Mouse (Mus musculus) lung, postnatal 36 days (tissue): ENCODE measurements around the gene Iqsec3.

ENCODE experiments used
- DNase-seq: peaks from one replicate; pipeline ENCODE4 v3.0.0; 2022; ENCODE audit warnings: mixed read lengths

The Iqsec3 gene

DNA sequence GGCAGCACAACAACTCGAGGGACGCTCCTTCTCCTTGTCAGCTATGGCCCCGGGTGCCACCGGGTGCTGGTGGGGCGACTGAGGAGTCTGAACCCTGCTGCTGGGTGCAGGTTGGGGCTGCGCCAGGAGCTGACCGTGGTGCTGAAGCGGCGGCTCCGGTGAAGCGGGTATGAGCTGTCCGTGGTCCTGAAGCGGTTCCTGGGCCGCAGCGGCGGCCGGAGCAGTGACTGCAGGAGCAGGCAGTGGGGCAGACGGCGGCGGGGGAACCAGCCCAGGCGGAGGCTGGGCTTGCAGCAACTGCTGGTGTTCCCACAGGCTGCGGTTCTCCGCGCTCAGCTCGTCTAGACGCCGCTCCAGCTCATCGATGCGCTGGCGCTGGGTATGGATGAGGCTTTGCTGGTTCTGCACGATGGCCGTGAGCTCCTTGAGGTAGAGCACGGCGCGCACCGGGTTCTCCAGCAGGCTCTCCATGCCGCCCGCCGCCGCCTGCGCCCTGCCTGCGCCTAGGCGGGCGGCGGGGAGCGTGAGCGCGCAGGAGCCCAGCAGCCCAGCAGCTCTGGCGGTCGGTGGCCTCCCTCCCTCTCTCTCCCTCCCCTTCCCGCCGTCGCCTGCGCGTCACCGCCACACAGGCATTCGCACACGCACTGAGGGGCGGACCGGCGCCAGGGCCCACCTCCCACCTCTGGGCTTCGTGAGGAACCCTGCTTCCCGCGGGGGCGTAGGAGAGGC is at the start of gene Iqsec3:
Gene Iqsec3 (minus strand): TSS at position 586 of the 729 bp plus-strand sequence.
- peak; percentile 80 for DNase-seq

DNA sequence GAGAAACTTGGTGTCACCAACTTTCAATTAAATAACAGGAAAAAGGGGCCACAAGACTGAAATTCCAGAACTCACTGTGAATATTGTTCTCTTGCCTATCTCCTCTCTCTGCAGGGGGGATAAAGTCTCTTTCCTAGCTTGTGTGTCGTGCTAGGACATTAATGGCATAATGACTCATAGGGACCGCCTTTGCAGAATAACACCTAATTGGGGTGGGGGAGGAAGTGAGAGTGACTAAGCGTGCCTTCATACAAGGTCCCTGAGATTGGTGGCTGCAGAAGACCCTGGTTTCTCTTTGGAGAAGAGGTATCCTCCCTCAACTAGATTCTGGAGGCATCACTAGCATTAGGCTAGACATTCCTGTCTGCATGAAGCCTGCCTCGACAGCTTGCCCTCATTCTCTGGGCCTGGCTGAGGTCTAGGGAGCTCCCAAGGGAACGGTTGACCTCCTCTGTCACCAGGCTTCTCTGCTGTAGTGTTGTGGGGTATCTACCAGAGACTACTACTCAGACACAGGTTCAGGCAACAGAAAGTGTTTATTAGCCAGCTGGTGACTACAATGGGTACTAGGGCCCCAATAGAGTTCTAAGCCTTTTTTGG is 48.7 kb upstream of the Iqsec3 start:
- DNase-seq: no peak

DNA sequence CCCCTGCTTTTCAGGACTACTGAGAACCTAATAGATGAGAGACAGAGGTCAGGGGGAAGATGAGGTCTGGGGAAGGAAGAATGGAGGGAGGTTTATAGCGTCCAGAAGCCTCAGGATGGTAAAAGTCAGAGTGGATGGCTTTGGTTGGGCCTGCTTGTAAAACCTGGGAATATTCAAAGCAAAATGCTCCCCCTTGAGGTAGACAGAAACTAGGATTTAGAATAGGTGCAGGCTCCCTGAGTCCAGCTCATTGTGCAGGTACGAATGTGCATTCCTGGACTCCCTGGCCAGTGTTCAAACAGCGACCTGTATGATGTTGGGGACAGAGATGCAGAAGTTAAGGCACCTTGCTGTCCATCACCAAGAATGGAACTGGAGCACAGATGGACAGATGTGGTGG is 47.6 kb upstream of the Iqsec3 start:
- no peak for DNase-seq

DNA sequence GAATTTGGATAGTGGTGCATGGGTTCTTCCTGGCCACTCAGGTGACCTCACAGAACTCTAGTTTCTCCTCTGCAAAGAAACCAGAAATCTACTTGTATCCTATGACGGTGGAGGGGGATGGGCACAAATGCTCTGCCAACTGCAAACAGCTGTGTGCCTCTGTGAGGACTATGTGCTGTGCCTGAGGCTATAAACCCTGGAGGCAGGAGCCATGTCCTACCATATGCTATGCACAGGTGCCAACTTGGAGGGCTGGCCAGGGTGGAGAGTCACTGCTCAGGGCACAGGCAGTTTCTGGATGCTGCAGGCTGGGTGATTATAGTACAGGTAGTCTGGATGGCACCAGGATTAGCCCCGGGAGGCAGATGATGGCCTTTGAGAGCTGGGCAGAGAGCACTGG is 46.4 kb upstream of the Iqsec3 start:
- DNase-seq: no peak

DNA sequence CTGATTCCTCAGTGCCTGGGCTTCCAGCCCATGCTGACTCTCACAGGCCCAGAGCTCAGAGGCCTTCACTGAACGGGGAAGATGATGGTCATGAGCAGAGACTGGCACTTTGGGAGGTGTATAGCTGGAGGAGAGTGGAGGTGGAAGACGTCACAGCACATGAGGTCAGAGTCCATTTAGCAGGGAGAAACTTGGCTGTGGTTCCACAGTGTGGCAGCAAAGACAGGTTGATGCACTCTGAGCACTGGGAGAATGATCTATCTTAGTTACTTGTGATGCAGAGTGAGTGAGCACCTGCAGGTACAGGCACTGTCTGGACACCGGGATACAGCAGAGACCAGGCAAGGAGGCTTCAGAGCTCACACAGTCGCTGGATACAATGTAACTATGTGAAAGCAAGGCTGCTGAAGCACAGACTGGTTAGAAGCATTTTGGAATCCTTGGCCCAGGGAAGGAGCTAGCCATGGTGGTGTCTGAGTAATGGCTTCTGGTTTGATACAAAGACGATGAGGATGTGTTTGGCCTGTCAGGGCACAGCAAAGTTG is 45.9 kb upstream of the Iqsec3 start:
- DNase-seq: no peak

DNA sequence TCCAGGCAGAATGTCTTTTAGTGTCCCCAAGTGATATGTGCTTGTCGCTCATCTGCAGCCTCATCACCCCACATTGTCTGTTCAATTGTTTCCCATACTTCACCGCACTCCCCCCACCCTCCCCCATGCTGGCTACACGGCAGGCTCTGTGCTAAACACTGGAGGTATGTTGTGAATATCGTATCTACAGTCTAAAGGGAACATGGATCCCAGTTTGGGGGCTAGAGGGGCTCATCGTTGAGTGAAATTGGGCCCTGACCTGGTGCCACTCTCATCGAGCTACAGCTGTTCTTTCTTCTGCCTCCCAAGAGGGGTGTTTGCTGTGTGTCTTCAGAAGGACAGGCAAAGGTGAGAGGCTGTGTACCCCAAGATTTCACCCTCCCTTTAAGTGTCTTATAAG is 44.2 kb upstream of the Iqsec3 start:
- DNase-seq: no peak

DNA sequence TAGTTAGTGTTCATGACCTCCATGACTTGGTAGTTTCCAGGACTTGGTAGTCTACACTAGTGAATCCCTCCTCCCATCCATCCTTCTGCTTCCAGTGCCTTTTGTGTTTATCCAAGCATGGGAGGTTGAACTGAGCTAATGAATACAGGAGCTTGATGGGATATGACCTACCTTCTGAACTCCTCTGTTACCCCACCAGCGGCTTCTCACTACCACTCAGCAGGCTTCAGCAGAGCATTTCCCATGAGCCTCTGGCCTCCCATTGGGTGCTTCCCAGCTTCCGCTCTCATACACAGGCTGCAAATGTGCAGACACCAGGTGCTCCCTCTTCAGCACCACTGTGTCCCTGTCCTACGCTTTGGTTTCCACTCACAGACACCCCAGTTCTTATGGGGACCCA is 36.9 kb upstream of the Iqsec3 start:
- DNase-seq: no peak

DNA sequence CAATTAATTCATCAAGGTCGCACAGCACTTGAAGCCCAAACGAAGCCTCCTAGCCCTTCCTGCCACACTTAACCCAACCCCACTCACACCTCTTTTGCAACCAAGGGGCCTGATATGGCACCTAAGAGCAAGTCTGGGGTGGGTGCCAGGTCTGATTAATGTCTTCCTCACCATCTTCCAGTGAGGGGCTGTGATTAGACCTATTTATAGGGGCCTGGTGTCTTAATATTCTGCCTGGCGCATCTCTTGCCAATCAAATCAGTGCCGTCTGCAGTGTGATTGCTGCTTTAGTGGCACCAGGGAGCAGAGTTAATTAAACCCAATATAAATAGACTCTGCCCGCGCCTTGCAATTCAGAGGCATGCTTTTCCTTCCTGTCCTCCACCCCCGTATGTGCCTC is 36.4 kb upstream of the Iqsec3 start:
- DNase-seq: no peak

DNA sequence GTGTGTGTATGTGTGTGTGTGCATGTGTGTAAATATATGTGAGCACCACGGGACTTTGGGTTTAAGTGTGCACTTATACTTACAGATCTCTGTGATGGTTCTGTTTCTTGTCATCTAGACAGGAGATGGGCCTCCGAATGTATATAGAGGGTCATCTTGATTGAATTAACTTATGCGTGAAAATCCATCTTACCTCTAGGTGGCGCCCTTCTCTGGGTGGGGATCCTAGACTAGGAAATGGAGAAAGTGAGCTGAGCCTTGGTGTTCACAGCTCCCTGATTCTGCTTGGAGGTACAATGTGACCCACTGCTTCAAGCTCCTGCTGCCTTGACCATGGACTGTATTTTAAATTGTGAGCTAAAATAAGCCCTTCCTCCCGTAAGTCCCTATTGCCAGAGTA is 34.8 kb upstream of the Iqsec3 start:
- DNase-seq: no peak

DNA sequence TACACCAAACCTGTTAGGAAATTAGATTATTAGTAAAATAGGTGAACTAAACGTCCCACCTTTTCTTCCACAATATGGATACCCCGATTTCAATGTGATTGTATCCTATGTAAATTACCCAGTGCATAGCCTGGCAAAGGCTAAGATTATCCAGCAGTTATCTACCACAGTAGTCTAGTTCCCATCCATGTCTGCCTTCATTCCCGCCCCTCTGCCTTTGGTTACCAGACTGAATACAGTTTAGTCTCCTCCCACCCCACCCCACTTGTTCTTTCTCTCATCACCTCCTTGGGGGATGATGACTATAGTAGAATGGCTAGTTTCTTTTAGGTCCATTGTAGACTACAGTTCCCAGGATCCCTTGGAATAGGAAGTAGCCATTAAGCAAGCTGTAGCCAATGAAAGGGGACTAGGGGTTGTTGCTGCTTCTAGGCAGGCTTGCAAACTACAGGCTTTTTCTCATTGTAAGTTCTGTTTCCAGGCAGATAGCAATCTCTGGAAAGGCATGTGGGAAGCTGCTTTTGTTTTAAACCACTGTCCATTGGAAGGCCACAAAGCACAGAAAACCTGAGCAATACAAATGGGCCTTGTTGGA is 27.7 kb upstream of the Iqsec3 start:
- no peak for DNase-seq

DNA sequence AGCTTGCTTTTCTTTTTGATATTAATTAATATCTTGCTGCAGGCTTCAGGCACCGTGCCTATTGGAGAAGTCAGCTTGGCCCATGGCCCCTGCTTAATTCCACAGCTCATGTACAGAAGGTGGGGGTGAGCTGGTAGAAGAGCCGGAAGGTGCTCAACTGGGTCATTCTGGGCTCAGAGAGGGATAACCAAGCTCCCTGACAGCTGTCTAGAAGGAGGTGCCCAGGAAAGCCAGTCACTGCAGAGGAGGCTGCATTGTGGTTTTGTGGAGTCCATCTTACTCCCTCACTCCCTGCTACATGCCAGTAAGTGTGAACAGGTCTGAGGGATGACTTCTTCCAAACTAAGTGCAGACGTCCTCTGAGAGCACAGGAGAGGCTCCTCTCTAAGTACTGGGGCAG is 26.4 kb upstream of the Iqsec3 start:
- no peak for DNase-seq

DNA sequence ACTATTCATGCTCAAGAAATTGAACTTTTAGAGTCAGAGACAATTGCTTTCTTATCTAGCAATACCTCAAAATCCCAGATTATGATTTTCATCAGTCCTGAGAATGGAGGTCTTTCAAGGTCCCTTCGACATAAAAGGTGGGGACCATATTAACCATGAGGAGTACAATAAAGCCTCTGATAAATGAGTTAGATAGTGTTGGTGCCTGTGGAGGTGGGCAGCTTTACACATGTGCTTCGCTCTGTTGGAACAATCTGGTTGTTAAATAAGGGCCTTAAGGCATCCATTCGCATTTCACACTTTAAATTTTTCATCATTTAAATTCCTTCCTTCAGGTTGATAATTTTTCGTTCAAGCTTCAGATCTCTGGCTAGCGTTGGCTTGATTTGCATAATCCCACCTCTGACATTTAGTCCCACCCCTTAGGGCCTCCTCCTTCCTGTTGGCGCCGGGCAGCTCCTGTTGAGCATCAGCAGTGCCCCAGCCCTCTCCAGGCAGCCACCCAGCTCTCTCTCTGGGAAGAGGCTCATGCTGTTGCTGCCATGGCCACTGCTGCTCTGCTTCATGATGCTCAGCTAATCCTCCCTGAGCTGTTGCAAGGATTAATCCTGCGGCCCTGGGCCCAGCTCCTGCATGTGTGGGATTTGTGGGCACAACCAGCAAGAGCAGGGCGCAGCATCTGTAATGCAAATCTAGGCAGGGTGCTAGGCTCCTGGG is 25.5 kb upstream of the Iqsec3 start:
- no peak for DNase-seq

DNA sequence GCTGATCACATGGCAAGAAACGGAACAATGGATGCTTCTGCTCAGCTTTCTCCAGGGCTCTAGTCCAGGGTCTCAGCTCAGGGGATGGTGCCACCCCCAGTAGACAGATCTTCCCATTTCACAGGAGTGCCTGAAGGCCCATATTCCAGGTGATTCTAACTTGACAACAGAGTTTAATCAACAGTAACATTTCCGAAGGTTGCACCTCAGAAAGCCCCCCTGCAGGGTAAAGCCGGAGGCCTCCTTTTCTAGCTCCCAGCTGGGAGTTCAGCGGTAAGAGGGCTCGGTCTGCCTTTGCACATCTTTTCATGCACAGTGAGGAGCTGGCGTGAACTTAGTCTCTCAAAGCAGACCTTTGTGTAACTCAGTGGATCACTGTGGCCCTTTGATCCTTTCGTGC is 22.1 kb upstream of the Iqsec3 start:
- DNase-seq: no peak

DNA sequence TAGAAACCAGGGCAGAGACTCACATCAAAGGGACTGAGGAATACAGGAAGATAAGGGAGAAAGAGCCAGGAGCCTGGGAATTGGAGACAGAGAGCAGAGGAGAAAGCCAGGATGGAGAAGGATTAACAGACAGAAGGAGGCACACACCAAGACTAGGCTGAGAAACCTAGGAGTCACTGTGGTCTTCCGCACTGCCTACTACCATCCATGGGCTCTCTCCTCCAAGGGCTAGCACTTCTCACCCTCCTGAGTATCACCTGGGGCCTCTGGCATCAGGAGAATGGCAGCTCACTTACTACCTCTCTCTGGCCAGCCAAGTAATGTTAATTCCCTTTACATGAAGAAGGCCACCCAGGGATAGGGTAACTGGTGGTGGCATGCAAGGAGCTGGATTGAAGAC is 21.5 kb upstream of the Iqsec3 start:
- no peak for DNase-seq

DNA sequence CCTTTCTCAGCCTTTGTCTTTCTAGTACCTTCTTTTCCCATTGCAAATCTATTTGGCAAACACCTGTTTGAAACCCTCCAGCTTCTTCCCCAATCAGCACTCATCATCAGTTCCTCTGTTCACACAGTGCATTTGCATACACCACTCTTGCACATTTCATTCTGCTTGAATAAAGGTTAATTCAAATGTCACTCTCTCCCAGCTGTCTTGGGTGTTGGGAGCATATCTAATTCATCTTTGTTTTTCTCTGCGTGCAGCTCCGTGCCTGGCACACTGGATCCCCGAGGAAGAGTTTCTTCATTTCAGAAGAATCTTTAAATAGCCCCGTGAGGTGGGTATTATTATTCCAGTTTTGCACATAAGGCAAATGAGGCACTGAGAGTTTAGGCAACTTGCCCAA is 20.8 kb upstream of the Iqsec3 start:
- no peak for DNase-seq

DNA sequence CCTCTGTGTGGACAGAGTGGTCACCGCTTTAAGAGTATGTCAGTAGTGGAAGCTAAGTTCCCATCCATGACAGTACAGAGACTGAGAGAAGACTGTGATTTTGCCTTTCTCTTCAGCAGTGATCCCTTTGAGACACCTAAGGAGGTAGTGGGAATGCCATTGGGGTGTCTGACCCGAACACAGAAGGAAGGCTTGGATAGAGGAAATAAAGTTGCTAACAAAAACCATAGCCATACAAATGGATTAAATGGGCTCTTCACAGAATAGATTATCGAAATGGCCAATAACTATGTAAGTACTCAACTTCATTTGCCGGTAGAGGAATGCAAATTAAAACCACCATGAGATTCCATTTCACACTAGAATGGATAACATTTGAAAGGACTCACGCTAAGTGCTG is 17.9 kb upstream of the Iqsec3 start:
- no peak for DNase-seq

DNA sequence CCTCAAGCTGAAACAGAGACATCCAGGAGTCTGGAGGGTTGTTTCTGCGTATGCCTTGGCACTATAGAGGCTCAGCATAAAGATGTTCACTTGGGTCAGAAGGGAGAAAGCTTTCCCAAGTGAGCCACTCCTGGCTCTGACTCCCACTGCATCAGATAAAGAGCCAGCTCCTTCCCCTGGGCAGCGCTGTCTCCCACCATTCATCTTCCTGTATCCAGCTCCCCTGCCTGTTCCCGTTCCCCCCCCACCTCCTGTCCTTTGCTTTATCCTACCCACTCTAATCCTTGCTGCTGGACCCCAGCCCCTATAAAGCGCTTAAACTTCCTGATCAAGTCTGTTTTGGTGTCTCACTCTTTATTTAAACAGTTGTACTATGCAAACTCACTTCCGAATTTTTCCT is 1.2 kb downstream of the Iqsec3 start:
- no peak for DNase-seq

DNA sequence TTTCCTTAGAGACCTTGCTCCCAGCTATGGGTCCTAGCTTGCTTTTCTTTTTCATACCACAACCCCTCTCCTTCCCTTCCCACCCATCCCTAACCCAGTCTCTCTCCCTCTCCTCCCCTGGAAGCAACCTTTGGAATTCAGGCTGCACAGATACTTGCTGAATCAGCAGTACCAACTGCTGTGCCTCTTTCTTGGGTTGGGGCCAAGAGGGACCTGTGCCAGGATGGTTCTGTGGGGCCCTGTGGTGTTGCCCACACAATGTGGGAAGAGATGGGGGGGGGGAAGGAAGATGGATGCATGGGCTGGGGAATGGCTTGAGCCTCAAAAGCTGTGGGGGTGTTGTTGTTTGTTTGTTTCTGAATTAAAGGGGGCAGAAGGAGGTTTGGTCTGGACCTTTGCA is 5.2 kb downstream of the Iqsec3 start:
- no peak for DNase-seq

DNA sequence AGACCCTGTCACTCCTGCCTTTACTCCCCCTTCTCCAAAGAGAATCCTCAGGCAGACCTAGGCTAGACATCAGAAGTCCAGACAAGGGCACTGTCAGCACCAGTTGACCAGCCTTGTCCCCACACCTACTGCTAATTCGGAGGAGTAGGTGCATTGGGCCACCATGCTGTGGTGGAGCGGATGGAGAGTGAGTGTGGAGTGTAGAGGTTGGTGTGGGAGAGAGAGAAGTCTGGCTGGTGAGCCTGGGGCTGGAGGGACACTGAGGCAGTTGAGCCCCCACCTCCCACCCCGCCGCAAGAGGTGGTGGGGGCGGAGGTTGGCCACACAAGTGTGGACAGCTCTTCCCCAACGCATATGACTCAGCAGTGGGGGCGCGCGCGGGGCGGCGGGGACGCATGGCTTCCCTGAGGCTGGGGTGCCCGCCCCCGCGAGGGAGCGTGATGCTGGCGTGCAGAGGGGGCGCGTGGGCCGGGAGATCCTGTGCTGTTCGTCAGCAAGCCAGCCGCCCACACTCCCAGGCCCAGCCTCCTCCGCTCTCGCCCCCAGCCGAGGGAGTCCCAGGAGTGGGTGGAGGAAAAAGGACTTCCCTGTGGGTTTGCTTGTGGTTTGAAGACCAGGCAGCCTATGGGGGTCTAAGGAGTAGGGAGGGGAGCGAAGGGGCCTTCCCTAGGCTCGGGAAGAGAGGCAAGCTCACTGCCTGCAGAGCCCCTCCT is 10.7 kb downstream of the Iqsec3 start:
- no peak for DNase-seq

DNA sequence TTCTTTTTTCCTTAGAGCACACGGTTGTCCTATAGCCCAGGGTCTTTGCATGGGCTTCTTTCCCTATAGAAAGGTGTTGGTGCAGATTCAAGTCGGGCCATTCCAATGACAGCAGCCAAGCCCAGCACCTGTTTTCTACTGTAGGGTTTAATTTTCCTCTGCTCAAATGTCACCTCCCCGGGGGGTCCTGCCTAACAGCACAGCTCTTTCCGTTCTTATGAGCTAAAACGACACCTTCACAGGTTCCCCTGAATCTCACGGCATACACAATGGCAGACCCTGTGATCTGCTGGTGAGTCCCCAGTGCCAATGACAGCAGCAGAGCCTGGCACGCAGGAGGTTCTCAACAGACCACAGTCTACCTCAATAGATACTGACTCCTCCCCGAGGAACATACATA is 16.1 kb downstream of the Iqsec3 start:
- no peak for DNase-seq

DNA sequence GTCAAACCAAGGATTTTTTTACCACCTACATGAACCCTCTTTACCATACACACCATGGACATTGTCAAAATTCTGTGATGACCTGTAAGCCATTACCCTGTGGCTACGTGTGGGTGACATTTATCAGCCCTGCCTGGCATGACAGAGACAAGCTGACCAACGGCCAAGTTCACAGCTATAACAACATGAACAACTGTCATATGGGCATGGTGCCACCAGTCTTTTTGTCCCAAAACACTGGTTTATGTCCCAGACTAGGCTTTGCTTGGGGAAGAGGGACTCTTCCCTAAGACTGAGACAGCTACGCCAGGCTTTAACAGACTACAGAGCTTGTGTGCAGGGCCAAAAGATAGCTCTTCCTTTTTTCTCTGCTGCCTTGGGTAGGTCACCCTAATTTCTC is 16.8 kb downstream of the Iqsec3 start:
- DNase-seq: no peak

DNA sequence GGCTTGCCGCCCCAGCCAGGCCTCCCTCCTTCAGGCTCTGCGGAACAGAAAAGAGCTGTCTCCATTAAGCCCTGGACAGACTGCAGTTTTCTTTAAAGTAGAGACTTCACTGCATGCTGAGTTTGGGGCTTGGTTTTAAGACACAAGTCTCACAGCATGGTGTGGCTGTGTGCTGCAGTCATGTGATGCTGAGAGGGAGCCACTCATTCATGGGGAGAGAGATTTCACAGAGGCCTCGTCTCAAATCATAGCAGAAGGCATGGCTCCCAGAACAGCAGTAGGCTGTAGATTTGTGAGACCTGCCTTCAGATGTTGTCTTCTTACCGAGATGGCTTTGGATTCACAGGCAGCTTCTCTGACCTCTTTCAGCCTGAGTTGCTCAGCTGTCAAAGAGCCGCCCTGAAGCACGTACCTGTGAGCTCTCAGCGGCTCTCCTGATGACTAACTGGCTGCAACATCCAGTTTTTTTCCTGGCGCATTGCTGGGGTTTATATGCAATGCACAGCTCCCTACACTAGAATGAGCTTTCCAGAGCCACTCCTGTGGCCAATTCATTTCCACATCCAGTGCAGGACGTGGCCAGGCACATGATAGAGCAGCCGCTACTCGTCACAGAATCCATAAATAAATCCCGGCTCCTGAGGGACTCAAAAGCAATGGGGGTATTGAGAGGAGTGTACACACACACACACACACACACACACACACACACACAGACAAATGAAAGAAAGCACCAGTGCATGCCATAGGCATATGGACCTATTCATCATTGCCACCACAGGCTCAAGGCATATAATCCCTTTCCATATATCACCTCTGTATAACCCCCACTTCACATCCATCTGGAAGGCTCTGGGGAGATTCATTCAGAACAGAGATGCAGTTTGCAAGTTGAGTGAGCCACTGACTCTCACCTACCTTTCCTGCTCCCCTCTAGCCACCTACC is 18.7 kb downstream of the Iqsec3 start:
- DNase-seq: no peak
